Mouse (Mus musculus) forebrain, embryonic 13.5 days (tissue): ENCODE measurements at regions not wholly inside any gene's neighbourhood (a gene's known extent, or its start where the extent isn't known, plus 50 kb on each side); places are given as distances from the start of the nearest gene placed in this dataset.

Experiments used
- ATAC-seq: fragments of 200-750 bp; cut with Nextera tagmentation; 2 replicates; pipeline ENCODE4 v1.8.0; 2017
- H3K27ac ChIP-seq: fragments of 300-500 bp; sonication (generic); 2 replicates; pipeline ENCODE4 v1.5.1; 2015; ENCODE audit warnings: inconsistent platforms, mild to moderate bottlenecking, moderate library complexity
- H3K27me3 ChIP-seq: fragments of 300-500 bp; sonication (generic); 2 replicates; pipeline ENCODE4 v1.6.1; 2015; ENCODE audit warnings: mild to moderate bottlenecking, inconsistent platforms
- H3K36me3 ChIP-seq: fragments of 300-500 bp; sonication (generic); 2 replicates; pipeline ENCODE4 v1.6.1; 2015; ENCODE audit warnings: mild to moderate bottlenecking, inconsistent platforms; ENCODE audit not compliant: poor library complexity, severe bottlenecking
- H3K4me1 ChIP-seq: fragments of 300-500 bp; sonication (generic); 2 replicates; pipeline ENCODE4 v1.6.1; 2015; ENCODE audit warnings: inconsistent platforms
- H3K4me2 ChIP-seq: fragments of 300-500 bp; sonication (generic); 2 replicates; pipeline ENCODE4 v1.6.1; 2015; ENCODE audit warnings: inconsistent platforms, mild to moderate bottlenecking, moderate library complexity
- H3K4me3 ChIP-seq: fragments of 300-500 bp; sonication (generic); 2 replicates; pipeline ENCODE4 v1.5.1; 2015; ENCODE audit warnings: mild to moderate bottlenecking, inconsistent platforms
- H3K9ac ChIP-seq: fragments of 300-500 bp; sonication (generic); 2 replicates; pipeline ENCODE4 v1.6.1; 2015; ENCODE audit warnings: mild to moderate bottlenecking, inconsistent platforms
- H3K9me3 ChIP-seq: fragments of 300-500 bp; sonication (generic); replicated peaks from 2 replicates; pipeline ENCODE4 v1.6.1; 2016; ENCODE audit warnings: inconsistent platforms
- WGBS: fragments of 180-500 bp; shearing (Covaris S2); methylation state at CpG from one replicate; pipeline ENCODE4 v1.1.7; 2015; 5-methylcytosine and 5-hydroxymethylcytosine counted together

- Histone ChIP-seq H3K4me3 (no peak overlapping the region), H3K4me1 (peaks cover 3% of the 10 kb centered on the region; the same call in 1 of the 2 replicates), H3K9me3 (no peaks in the 10 kb centered on the region), H3K27ac (no peak overlapping the region), H3K4me2 (no peak overlapping the region), H3K9ac (no peak overlapping the region), H3K27me3 (no peaks in the 10 kb centered on the region), H3K36me3 (no peaks in the 10 kb centered on the region)
- 85% methylated on average over 17 of the region's 17 CpGs for WGBS
- no peak for ATAC-seq
Measured at GRCm38 (mm10) chr2:169524429-169524828, 63.1 kb downstream of the Gm11011 start.

DNA sequence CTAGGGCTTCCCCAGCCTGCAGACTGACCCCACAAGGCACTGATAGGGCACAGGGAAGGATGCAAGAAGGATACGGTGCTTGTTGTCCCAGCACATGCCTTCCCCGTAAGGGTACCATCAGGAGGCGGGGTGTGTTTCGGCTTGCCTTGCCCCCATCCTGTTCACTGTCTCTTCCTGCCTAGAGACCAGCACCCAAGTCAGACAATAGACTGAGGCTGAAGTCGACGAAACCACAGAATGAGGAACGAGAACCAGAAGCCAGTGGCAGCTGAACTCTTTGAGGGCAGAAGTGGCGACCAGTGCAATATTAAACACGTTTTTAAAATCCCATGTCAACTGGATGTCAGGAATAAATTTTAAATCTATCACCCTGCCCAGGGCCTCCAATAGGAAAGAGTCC is 67.6 kb downstream of the Gm11011 start:
- no peaks in the 10 kb centered on the region for H3K36me3 ChIP-seq
- ATAC-seq = no peak
- H3K9ac ChIP-seq = no peak overlapping the region
- H3K4me1 ChIP-seq = peaks cover 3% of the 10 kb centered on the region; the same call in 1 of the 2 replicates
- 82% methylated on average over 9 of the region's 9 CpGs for WGBS
- no peaks in the 10 kb centered on the region for H3K27me3 ChIP-seq
- no peak overlapping the region for H3K27ac ChIP-seq
- no peak overlapping the region for H3K4me3 ChIP-seq
- H3K9me3 ChIP-seq = no peaks in the 10 kb centered on the region
- H3K4me2 ChIP-seq = no peak overlapping the region

DNA sequence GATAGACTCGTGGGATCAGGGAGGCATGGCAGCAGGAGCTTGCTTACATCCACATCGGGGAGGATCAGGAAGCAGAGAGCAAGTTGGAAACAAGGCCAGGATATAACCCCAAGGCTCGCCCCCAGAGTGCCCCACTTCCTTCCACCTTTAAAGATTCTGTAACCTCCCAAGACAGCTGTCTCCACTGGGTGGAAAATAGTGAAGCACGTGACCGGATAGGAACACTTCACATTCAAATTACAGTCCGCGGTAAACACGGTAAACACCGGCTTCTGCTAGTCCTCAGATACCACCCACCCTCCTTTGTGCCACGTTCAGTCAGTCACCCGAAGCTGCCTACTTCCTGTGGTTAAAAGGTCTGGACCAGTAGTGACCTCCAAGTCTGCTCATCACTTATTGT is 72.2 kb downstream of the Gm11011 start:
- H3K27me3 ChIP-seq = no peaks in the 10 kb centered on the region
- WGBS = 82% methylated on average over 11 of the region's 11 CpGs
- no peak overlapping the region for H3K4me3 ChIP-seq
- H3K4me2 ChIP-seq = no peak overlapping the region
- no peaks in the 10 kb centered on the region for H3K9me3 ChIP-seq
- H3K4me1 ChIP-seq = no peaks in the 10 kb centered on the region
- no peak overlapping the region for H3K9ac ChIP-seq
- no peak overlapping the region for H3K27ac ChIP-seq
- no peaks in the 10 kb centered on the region for H3K36me3 ChIP-seq
- ATAC-seq = no peak

DNA sequence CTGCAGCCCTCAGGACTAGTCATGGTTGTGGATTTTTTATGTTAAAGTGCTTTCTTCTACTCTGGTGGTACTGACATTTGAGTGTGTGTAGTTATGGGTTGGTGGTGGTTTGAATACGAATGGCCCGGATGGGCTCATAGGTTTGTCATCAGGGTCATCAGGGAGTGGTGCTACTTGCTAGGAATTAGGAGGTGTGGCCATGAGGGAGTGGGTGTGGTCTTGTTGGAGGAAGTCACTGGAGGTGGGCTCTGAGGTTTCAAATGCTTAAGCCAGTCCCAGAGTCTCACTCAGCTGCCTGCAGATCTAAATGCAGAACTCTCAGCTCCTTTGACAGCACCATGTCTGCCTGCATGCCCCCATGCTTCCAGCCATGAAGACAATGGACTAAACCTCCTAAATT is 76.8 kb downstream of the Gm11011 start:
- ATAC-seq = no peak
- 88% methylated on average over 2 of the region's 2 CpGs for WGBS
- Histone ChIP-seq H3K4me3 (no peak overlapping the region), H3K4me2 (no peak overlapping the region), H3K27me3 (no peaks in the 10 kb centered on the region), H3K9ac (no peak overlapping the region), H3K4me1 (no peaks in the 10 kb centered on the region), H3K36me3 (no peaks in the 10 kb centered on the region), H3K9me3 (no peaks in the 10 kb centered on the region), H3K27ac (no peak overlapping the region)

DNA sequence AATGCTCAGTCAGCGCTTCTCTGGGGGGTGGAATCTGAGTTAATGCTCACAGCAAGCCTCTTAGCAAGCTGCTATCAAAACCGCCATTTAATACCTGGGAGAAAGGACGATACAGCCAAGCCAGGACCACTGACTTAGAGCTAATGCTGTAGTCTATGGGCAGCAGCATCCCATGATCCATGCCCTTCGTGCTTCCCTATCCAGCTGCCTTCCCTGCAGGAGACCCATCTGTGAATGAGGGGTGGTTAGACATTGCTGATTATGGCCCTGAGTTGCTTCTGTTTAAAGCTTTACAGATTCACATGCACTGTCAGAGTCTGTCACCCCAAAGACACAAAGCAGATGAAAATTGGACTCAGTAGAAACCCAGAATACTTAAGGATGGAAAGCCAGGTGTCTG is 78.1 kb downstream of the Gm11011 start:
- peaks cover 9% of the 10 kb centered on the region for H3K4me1 ChIP-seq
- H3K9me3 ChIP-seq = no peaks in the 10 kb centered on the region
- no peak overlapping the region for H3K4me2 ChIP-seq
- H3K27me3 ChIP-seq = no peaks in the 10 kb centered on the region
- H3K27ac ChIP-seq = no peak overlapping the region
- WGBS = 80% methylated on average over 4 of the region's 4 CpGs
- no peak overlapping the region for H3K4me3 ChIP-seq
- no peaks in the 10 kb centered on the region for H3K36me3 ChIP-seq
- no peak overlapping the region for H3K9ac ChIP-seq
- ATAC-seq = no peak

- 26% methylated on average over 11 of the region's 11 CpGs for WGBS
- H3K4me2 ChIP-seq = no peak overlapping the region
- no peaks in the 10 kb centered on the region for H3K36me3 ChIP-seq
- H3K9me3 ChIP-seq = no peaks in the 10 kb centered on the region
- no peak overlapping the region for H3K9ac ChIP-seq
- no peak overlapping the region for H3K27ac ChIP-seq
- peak; percentile 43; the same call in 1 of the 2 replicates for ATAC-seq
- H3K27me3 ChIP-seq = no peaks in the 10 kb centered on the region
- peaks cover 16% of the 10 kb centered on the region for H3K4me1 ChIP-seq
- H3K4me3 ChIP-seq = no peak overlapping the region
Measured at GRCm38 (mm10) chr2:169504416-169505057, 83.0 kb downstream of the Gm11011 start.

GRCm38 (mm10) chr2:169503598-169503958 is 84.0 kb downstream of the Gm11011 start:
- H3K9me3 ChIP-seq = no peaks in the 10 kb centered on the region
- no peak overlapping the region for H3K4me2 ChIP-seq
- H3K4me1 ChIP-seq = peaks cover 16% of the 10 kb centered on the region
- no peak for ATAC-seq
- no peaks in the 10 kb centered on the region for H3K36me3 ChIP-seq
- no peak overlapping the region for H3K27ac ChIP-seq
- 79% methylated on average over 6 of the region's 6 CpGs for WGBS
- no peak overlapping the region for H3K9ac ChIP-seq
- no peak overlapping the region for H3K4me3 ChIP-seq
- H3K27me3 ChIP-seq = no peaks in the 10 kb centered on the region

- Histone ChIP-seq H3K4me3 (no peak overlapping the region), H3K27ac (no peak overlapping the region), H3K9ac (no peak overlapping the region), H3K4me2 (no peak overlapping the region), H3K27me3 (no peaks in the 10 kb centered on the region), H3K9me3 (no peaks in the 10 kb centered on the region), H3K4me1 (peaks cover 16% of the 10 kb centered on the region), H3K36me3 (no peaks in the 10 kb centered on the region)
- WGBS = 62% methylated on average over 19 of the region's 19 CpGs
- no peak for ATAC-seq
Measured at GRCm38 (mm10) chr2:169502717-169503597, 84.6 kb downstream of the Gm11011 start.

DNA sequence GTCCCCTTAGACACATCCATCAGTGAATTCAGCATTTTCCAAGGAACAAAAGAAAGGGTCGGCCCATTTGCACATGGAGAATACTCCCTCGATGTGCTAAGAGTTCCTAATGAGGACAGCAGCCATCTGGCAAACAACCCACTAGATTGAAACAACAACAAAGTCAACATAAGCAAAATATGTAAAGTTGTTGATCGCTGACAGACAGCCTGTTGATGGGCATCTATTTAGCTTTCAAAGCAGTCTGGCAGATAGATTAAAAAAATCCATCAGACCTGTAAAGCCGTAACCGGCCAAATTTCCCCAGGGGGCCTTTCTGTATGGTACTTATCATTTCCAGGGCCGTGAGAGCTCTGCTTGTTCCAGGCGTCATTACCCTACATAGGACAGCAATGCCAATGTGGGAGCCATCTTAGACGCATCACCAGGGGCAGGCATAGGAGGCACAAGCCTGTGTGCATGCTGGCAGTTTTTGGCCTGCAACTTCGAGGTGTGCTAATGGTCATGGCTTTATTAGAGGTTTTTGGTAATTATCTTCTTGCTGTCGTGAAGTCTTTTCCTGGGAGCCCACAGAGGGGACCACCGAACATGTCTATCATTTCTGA is 85.7 kb downstream of the Gm11011 start:
- no peak for ATAC-seq
- WGBS = 66% methylated on average over 11 of the region's 11 CpGs
- H3K4me2 ChIP-seq = no peak overlapping the region
- peaks cover 16% of the 10 kb centered on the region for H3K4me1 ChIP-seq
- no peak overlapping the region for H3K4me3 ChIP-seq
- H3K9ac ChIP-seq = no peak overlapping the region
- H3K9me3 ChIP-seq = no peaks in the 10 kb centered on the region
- H3K36me3 ChIP-seq = no peaks in the 10 kb centered on the region
- no peak overlapping the region for H3K27ac ChIP-seq
- H3K27me3 ChIP-seq = no peaks in the 10 kb centered on the region

GRCm38 (mm10) chr2:169495368-169495767 is 92.2 kb downstream of the Gm11011 start:
- Histone ChIP-seq H3K27me3 (no peaks in the 10 kb centered on the region), H3K36me3 (no peaks in the 10 kb centered on the region), H3K9me3 (no peaks in the 10 kb centered on the region), H3K27ac (no peak overlapping the region), H3K4me2 (no peak overlapping the region), H3K9ac (no peak overlapping the region), H3K4me3 (no peak overlapping the region), H3K4me1 (peaks cover 16% of the 10 kb centered on the region)
- 91% methylated on average over 10 of the region's 10 CpGs for WGBS
- ATAC-seq = no peak

DNA sequence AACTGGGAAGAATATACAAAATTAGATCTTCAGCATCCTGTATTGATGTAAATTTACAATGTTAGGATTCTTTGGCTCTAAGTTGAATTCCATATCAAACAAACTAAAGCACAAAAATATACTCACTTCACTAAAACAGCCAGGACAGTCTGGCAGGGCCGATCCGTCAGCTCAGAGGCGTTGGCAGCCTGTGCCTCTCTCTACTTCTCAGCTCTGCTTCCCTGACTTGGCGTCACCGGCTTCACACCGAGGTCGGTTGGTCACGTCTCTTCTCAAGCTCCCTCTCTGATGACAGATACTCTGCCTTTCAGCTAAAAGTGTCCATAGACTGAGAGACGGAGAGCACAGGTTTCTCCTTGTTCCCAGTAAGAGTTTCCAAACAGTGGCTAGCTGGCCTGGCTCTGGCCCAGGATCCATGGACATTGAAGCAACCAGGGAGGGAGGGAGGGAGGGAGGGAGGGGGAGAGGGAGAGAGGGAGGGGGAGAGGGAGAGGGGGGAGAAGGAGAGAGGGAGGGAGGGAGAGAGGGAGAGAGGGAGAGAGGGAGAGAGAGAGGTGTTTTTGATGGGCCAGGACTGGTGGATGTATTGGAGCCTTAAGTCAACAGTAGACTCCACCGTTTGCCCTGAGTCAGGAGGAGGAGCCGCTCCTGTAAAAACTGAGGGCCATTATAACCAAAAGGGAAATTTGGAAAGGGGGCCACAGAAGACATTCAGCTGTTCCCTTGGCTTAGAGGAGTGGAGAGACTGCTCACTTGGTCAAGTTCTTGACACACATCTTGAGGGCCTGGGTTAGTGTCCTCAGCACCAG is 92.8 kb downstream of the Gm11011 start:
- Histone ChIP-seq H3K9me3 (no peaks in the 10 kb centered on the region), H3K36me3 (no peaks in the 10 kb centered on the region), H3K4me1 (peaks cover 16% of the 10 kb centered on the region), H3K27ac (peak overlapping the region; percentile 59; the same call in 1 of the 2 replicates), H3K27me3 (no peaks in the 10 kb centered on the region), H3K4me2 (no peak overlapping the region), H3K4me3 (no peak overlapping the region), H3K9ac (no peak overlapping the region)
- ATAC-seq = no peak
- 71% methylated on average over 11 of the region's 11 CpGs for WGBS
